Mouse (Mus musculus): Measurements from ENCODE around the gene Cask.

DNA sequence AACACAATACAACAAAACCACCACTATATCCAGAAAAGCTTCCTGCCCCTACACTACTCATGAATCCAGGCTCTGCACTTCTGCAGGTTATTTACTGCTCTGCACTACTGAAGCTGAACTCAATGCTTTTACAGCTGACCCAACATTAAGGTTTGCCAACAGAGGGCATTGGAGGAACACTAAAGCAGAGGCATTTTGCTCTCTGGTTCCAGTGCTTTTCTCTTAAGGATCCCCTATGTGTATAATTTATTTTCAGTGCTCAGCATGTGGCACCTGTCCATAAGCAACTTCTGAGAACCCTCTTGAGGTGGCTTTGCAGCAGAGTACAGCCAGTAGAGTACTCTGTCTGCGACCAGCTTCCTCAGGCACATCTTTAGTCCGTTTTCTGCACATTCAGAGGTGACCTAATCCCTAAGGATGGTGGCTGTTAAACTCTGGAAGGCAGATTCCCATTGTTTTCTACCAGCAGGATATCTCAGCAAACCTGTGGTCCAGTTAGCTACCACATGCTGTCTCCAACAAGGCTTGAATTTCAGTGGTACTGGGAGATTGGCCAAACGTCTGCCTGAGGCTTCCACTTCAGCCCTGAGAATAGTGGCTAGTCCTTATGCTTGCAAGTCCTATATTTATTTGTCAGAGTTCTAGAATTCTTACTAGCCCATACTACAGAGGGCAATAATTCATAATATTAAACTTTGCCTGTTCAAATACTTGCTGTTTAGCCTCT lies 93.7 kb downstream of the Cask start:
- peak in 1 of 3 experiments; percentile 4; a peak in 1 of 6 replicates for TF ChIP-seq CTCF (IDR thresholded peaks at IDR 0.05 in 2 of 3, conservative IDR thresholded peaks at IDR 0.05 in 1 of 3; ENCODE audit: control insufficient read depth in 1 of 3, insufficient read depth in 1 of 3, low read depth in 2 of 3, low read length in 3 of 3, poor library complexity in 1 of 3, severe bottlenecking in 1 of 3)
- no peak for TF ChIP-seq POLR2AphosphoS5 (IDR thresholded peaks at IDR 0.05; ENCODE audit: borderline replicate concordance, low read depth, low read length)
- no peak for TF ChIP-seq HCFC1 (IDR thresholded peaks at IDR 0.05; ENCODE audit: low read depth, low read length)
- TF ChIP-seq EP300 (IDR thresholded peaks at IDR 0.05; ENCODE audit: low read depth in 1 of 2, low read length in 2 of 2): no peak
- TF ChIP-seq POLR2A (IDR thresholded peaks at IDR 0.05; ENCODE audit: control insufficient read depth in 1 of 2, insufficient read depth in 1 of 2, low read depth in 1 of 2, low read length in 2 of 2, poor library complexity in 1 of 2): no peak
- TF ChIP-seq JUND (IDR thresholded peaks at IDR 0.05; ENCODE audit: low read depth, low read length): no peak
- TF ChIP-seq MXI1 (IDR thresholded peaks at IDR 0.05; ENCODE audit: low read depth, low read length): no peak
- TF ChIP-seq MAFK (IDR thresholded peaks at IDR 0.05; ENCODE audit: borderline replicate concordance, low read depth, low read length): no peak
- TF ChIP-seq ZC3H11A (IDR thresholded peaks at IDR 0.05; ENCODE audit: low read depth, low read length): no peak
- peak; percentile 7 for TF ChIP-seq RAD21 (IDR thresholded peaks at IDR 0.05; ENCODE audit: low read depth, low read length)
- no peak for TF ChIP-seq MEF2A (IDR thresholded peaks at IDR 0.05; ENCODE audit: extremely low read depth, insufficient replicate concordance, low read depth, low read length, poor library complexity, severe bottlenecking)
- TF ChIP-seq SMC3 (IDR thresholded peaks at IDR 0.05; ENCODE audit: low read depth, low read length): no peak
